Mouse (Mus musculus) limb, embryonic 11.5 days (tissue): ENCODE measurements around the gene Casp7. TPM values are rescaled to one million over a fixed set of nuclear protein-coding genes. Genes with fewer than 3 reads are reported as not detected.
"Not testable (repeated sequence)": the region's sequence is repeated elsewhere in the genome, so short reads cannot be mapped to it uniquely, and the experiment has no call there.

Experiments used
- ATAC-seq: fragments of 200-750 bp; cut with Nextera tagmentation; 2 replicates; pipeline ENCODE4 v1.8.0; 2017; ENCODE audit warnings: low read depth; ENCODE audit not compliant: insufficient number of reproducible peaks, low FRiP score, low TSS enrichment
- DNase-seq: peaks from one replicate; pipeline ENCODE4 v3.0.0-alpha.2; 2015; ENCODE audit warnings: low spot score
- H3K27ac ChIP-seq: fragments of 300-500 bp; sonication (generic); replicated peaks from 2 replicates; pipeline ENCODE4 v1.5.1; 2014; ENCODE audit warnings: low read depth, mild to moderate bottlenecking, low read length
- H3K27me3 ChIP-seq: fragments of 300-500 bp; sonication (generic); 2 replicates; pipeline ENCODE4 v1.6.1; 2014; ENCODE audit warnings: mild to moderate bottlenecking, low read length, mixed read lengths; ENCODE audit not compliant: control insufficient read depth, insufficient read depth
- H3K36me3 ChIP-seq: fragments of 300-500 bp; sonication (generic); 2 replicates; pipeline ENCODE4 v1.6.1; 2014; ENCODE audit warnings: mild to moderate bottlenecking, low read length, moderate library complexity, mixed read lengths; ENCODE audit not compliant: control insufficient read depth, insufficient read depth
- H3K4me1 ChIP-seq: fragments of 300-500 bp; sonication (generic); 2 replicates; pipeline ENCODE4 v1.6.1; 2014; ENCODE audit warnings: low read length, mixed read lengths; ENCODE audit not compliant: control insufficient read depth, insufficient read depth
- H3K4me2 ChIP-seq: fragments of 300-500 bp; sonication (generic); 2 replicates; pipeline ENCODE4 v1.6.1; 2014; ENCODE audit warnings: low read depth, mild to moderate bottlenecking, moderate library complexity; ENCODE audit not compliant: severe bottlenecking
- H3K4me3 ChIP-seq: fragments of 300-500 bp; sonication (generic); 2 replicates; pipeline ENCODE4 v1.5.1; 2014; ENCODE audit warnings: low read depth, low read length
- H3K9ac ChIP-seq: fragments of 300-500 bp; sonication (generic); 2 replicates; pipeline ENCODE4 v1.6.1; 2014; ENCODE audit warnings: mild to moderate bottlenecking, low read length
- H3K9me3 ChIP-seq: fragments of 300-500 bp; sonication (generic); 2 replicates; pipeline ENCODE4 v1.6.1; 2016; ENCODE audit warnings: low read length; ENCODE audit not compliant: control insufficient read depth
- WGBS: fragments of 180-500 bp; shearing (Covaris S2); extraction: QIAGEN DNeasy Blood & Tissue Kit; methylation state at CpG from one replicate; pipeline ENCODE4 v1.1.7; 2014; 5-methylcytosine and 5-hydroxymethylcytosine counted together
- polyA plus RNA-seq: library from polyadenylated mRNA; unstranded; fragments of >200 nt; fragmentation: Nextera tagmentation; extraction: Ambion mirVana; gene quantifications from 2 replicates; pipeline ENCODE4 v1.2.1, GENCODE M21; 2014

Casp7 gene
- polyA plus RNA-seq, 1 experiment from 2014 or later: 26.6 TPM

DNA sequence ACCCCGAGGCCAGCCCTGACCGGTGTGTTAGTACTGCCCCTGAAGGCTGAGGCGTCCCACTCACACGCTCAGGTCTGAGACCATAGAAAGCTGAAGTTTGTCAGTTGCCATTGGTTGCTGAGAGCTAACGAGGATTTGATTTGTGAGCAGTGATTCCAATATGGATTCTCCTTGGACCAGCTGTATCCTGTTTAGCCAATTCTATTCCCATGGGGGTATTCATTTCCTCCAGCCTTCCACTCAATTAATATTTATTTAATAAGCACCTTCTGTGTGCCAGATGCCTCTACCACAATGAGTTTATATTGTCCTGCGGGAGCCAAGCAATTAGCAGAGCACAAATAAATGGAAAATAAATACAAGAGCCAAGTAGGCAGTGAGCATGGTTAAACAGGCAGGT lies 4.9 kb downstream of the Casp7 start:
- 40% methylated on average over 6 of the region's 6 CpGs for WGBS
- H3K27me3 ChIP-seq: no peaks in the 10 kb centered on the region
- H3K36me3 ChIP-seq: no peaks in the 10 kb centered on the region
- peaks cover 7% of the 10 kb centered on the region; the same call in 1 of the 2 replicates for H3K4me1 ChIP-seq
- ATAC-seq (peak; percentile 58), DNase-seq (peak; percentile 49)
- H3K4me3 ChIP-seq: no peak overlapping the region
- H3K4me2 ChIP-seq: no peak overlapping the region
- H3K27ac ChIP-seq: no peak overlapping the region
- H3K9me3 ChIP-seq: no peaks in the 10 kb centered on the region
- H3K9ac ChIP-seq: no peak overlapping the region

DNA sequence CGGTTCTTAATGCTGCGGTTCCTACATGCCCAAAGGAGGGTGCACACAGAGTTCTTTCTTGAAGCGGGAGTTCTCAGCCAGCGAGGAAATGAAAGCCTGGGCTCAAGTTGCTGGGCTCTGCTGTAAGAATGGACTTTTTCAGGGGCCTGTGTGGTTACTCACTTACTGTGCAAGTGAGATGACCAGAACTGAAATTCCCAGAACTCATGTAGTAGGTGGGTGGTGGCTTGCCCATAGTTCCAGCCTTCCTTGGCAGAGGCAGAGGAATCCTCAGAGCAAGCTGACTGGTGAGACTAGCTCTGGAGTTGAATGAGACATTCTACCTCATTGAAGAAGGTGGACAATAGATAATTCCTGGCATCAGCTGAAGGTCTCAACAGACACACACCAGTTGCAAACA lies 8.9 kb downstream of the Casp7 start:
- Histone ChIP-seq H3K27ac (no peak overlapping the region), H3K36me3 (no peaks in the 10 kb centered on the region; the same call in 1 of the 2 replicates), H3K9ac (no peak overlapping the region), H3K4me3 (no peak overlapping the region), H3K9me3 (no peaks in the 10 kb centered on the region), H3K27me3 (no peaks in the 10 kb centered on the region), H3K4me1 (peaks cover 7% of the 10 kb centered on the region; the same call in 1 of the 2 replicates), H3K4me2 (no peak overlapping the region)
- ATAC-seq (no peak), DNase-seq (no peak)
- 93% methylated on average over 4 of the region's 4 CpGs for WGBS

DNA sequence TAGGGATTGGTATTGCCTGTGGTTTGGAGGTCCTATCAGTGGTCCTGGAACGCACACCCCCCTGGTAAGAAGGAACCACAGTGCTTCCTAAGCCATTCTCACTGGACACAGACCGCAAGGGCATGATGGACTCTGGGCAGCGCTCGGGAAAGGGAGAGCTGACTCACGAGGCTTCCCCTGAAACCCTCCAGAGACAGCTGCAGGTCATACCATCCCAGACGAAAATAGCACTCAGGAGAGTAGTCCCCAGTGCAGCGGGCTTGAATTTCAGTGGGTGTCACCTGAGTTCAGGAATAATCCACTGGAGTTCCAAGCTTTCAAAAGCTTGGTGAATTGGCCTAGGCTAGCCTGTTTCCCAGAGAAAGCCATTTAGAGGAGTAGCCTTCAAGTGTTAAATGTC lies 9.7 kb downstream of the Casp7 start:
- ATAC-seq (no peak), DNase-seq (no peak)
- Histone ChIP-seq H3K36me3 (no peaks in the 10 kb centered on the region; the same call in 1 of the 2 replicates), H3K27ac (no peak overlapping the region), H3K9ac (no peak overlapping the region), H3K9me3 (no peaks in the 10 kb centered on the region), H3K4me2 (no peak overlapping the region), H3K4me1 (peaks cover 7% of the 10 kb centered on the region; the same call in 1 of the 2 replicates), H3K27me3 (no peaks in the 10 kb centered on the region), H3K4me3 (no peak overlapping the region)
- WGBS: 91% methylated on average over 7 of the region's 7 CpGs

DNA sequence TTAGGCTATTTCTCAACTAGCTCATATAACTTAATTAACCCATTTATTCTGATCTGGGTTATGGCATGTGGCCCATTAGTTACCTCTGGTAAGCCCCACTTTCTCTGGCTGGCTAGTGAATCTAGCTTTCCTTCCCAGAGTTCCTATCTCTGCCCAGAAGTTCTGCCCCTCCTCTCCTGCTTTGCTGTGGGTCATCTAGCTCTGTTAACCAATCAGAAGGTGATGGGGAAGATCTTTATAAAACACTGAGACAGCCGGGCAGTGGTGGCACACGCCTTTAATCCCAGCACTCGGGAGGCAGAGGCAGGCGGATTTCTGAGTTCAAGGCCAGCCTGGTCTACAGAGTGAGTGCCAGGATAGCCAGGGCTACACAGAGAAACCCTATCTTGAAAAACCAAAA lies 13.0 kb downstream of the Casp7 start:
- not testable (repeated sequence) for H3K36me3 ChIP-seq, H3K4me2 ChIP-seq, H3K4me3 ChIP-seq, H3K27me3 ChIP-seq, H3K27ac ChIP-seq, H3K4me1 ChIP-seq, DNase-seq, H3K9ac ChIP-seq, H3K9me3 ChIP-seq, ATAC-seq
- WGBS: 90% methylated on average over 4 of the region's 4 CpGs

DNA sequence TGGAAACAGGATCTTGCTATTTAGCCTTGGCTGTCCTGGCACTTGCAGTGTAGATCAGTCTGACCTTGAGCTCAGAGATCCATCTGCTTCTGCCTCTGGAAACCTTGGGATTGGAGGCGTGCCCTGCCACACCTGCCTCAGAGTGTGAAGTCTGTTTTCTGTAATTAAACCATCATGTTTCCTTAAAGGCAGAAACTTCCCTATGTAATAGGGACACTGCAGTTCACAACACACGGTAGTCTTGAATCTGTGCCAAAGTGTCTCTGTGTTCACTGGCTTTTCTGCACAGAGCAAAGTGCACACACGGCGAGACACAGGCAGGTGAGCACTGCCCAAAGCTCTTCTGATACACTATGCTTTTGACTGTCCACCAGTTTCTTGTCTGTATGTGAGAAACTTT lies 21.5 kb downstream of the Casp7 start:
- DNase-seq: no peak

DNA sequence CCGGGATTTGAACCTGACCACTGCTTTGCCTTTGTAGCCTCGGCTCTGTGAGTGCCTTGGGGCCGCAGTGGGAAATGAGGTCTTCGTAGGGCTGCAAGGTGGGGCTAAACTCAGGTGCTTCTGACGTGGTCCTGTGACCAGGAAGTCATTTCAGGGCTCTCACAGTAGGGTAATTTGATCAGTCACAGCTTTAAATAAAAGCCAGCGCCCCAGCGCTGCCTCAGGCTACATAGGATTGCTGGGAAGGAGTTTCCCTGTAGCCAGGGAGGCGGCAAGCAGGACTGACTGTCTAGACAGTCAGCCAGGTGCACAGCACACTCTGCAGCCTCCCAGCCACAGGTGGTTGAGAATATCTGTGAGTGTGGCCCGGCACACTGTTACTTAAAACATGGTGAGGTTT lies 22.5 kb downstream of the Casp7 start:
- H3K4me1 ChIP-seq: peaks cover 9% of the 10 kb centered on the region
- H3K4me3 ChIP-seq: no peak overlapping the region
- DNase-seq (peak; percentile 64), ATAC-seq (no peak)
- 45% methylated on average over 9 of the region's 9 CpGs for WGBS
- H3K27ac ChIP-seq: no peak overlapping the region
- no peaks in the 10 kb centered on the region for H3K9me3 ChIP-seq
- no peak overlapping the region for H3K4me2 ChIP-seq
- H3K36me3 ChIP-seq: no peaks in the 10 kb centered on the region
- H3K27me3 ChIP-seq: no peaks in the 10 kb centered on the region
- no peak overlapping the region for H3K9ac ChIP-seq

More for the DNA sequence above, 21.5 kb downstream of the Casp7 start:
- no peak overlapping the region for H3K4me3 ChIP-seq
- no peaks in the 10 kb centered on the region for H3K36me3 ChIP-seq
- H3K27ac ChIP-seq: no peak overlapping the region
- no peaks in the 10 kb centered on the region for H3K9me3 ChIP-seq
- no peak for ATAC-seq
- H3K4me2 ChIP-seq: no peak overlapping the region
- 74% methylated on average over 4 of the region's 4 CpGs for WGBS
- no peak overlapping the region for H3K9ac ChIP-seq
- H3K4me1 ChIP-seq: peaks cover 6% of the 10 kb centered on the region
- no peaks in the 10 kb centered on the region for H3K27me3 ChIP-seq

DNA sequence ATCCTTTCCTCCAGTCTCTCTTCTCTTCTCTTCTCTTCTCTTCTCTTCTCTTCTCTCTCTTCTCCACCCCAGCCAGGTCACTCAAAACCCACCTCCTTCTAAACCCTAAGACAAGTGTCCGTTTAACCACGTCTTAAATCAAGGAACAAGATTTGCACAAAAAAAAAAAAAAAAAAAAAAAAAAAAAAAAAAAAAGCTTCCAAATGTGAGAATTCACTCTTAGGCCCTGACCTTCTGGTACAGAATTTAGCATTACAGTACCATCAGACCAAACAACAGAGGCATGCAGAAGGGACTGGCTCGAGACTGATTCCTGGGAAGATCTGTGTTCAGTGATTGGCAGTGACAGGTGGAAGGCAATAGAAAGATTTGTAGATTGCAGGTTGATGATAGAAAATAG lies 23.4 kb downstream of the Casp7 start:
- H3K27me3 ChIP-seq: no peaks in the 10 kb centered on the region
- no peak overlapping the region for H3K9ac ChIP-seq
- no peaks in the 10 kb centered on the region for H3K9me3 ChIP-seq
- no peak overlapping the region for H3K4me3 ChIP-seq
- H3K4me2 ChIP-seq: no peak overlapping the region
- H3K27ac ChIP-seq: no peak overlapping the region
- 90% methylated on average over 3 of the region's 3 CpGs for WGBS
- ATAC-seq (no peak), DNase-seq (no peak)
- no peaks in the 10 kb centered on the region for H3K36me3 ChIP-seq
- H3K4me1 ChIP-seq: peaks cover 9% of the 10 kb centered on the region

DNA sequence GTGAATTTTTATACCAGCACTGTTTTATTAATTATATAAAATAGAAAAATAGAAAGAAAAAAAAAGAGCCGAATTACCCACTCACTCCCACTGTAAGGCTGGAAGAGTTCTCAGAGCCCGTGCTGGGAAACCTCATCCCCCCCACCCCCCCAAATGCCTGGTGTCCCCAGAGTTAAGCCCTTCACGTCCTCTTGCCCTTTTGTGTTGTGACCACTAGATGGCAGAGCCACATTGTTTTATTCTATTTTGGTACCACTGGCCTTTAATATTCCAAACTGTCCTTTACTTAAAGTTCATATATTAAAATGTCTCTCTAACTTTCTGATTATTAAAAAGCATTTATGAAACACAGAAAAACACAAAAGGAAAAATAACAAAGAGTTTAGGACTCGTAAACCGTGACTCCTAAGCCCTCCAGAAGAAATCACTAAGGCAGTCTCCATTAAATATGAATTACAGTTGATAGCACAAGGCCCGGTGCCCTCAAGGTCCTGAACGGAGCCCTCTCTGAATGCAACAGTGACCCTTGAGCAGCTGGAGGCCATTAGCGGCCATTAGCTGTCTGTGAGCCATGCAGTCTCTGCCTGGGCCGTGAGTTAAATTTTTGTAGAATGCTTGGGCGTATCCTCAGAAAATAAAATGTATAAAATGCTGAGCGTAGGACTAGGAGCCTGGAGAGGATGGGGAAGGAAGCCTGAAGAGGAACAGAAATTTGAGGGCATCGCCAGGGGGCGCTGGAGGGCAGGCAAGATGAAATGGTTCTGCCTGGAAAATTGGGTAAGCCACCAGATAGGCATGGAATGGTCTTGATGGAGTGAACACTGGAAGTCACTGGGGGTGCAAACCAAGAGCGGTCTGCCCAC lies 25.8 kb downstream of the Casp7 start:
- Histone ChIP-seq H3K4me1 (peaks cover 9% of the 10 kb centered on the region), H3K4me3 (no peak overlapping the region), H3K9ac (no peak overlapping the region), H3K27me3 (no peaks in the 10 kb centered on the region), H3K27ac (no peak overlapping the region), H3K36me3 (no peaks in the 10 kb centered on the region), H3K4me2 (no peak overlapping the region), H3K9me3 (no peaks in the 10 kb centered on the region)
- DNase-seq (peak; percentile 93), ATAC-seq (peak; percentile 44; the same call in 1 of the 2 replicates)
- WGBS: 21% methylated on average over 14 of the region's 14 CpGs
